Mouse (Mus musculus) kidney, embryonic 15.5 days (tissue): ENCODE measurements around the gene Kmt2c. TPM values are rescaled to one million over a fixed set of nuclear protein-coding genes. Genes with fewer than 3 reads are reported as not detected.

Experiments
- ATAC-seq: fragments of 200-750 bp; cut with Nextera tagmentation; replicated peaks from 2 replicates; pipeline ENCODE4 v1.8.0; 2017; ENCODE audit warnings: moderate TSS enrichment; ENCODE audit not compliant: low FRiP score
- H3K27ac ChIP-seq: fragments of 300-500 bp; sonication (generic); 2 replicates; pipeline ENCODE4 v1.5.1; 2015; ENCODE audit warnings: mild to moderate bottlenecking, inconsistent platforms
- H3K27me3 ChIP-seq: fragments of 300-500 bp; sonication (generic); 2 replicates; pipeline ENCODE4 v1.6.1; 2015; ENCODE audit warnings: inconsistent platforms
- H3K36me3 ChIP-seq: fragments of 300-500 bp; sonication (generic); 2 replicates; pipeline ENCODE4 v1.6.1; 2015; ENCODE audit warnings: inconsistent platforms
- H3K4me1 ChIP-seq: fragments of 300-500 bp; sonication (generic); 2 replicates; pipeline ENCODE4 v1.6.1; 2015; ENCODE audit warnings: inconsistent platforms
- H3K4me2 ChIP-seq: fragments of 300-500 bp; sonication (generic); 2 replicates; pipeline ENCODE4 v1.6.1; 2015; ENCODE audit warnings: moderate library complexity, mild to moderate bottlenecking, inconsistent platforms
- H3K4me3 ChIP-seq: fragments of 300-500 bp; sonication (generic); replicated peaks from 2 replicates; pipeline ENCODE4 v1.5.1; 2015; ENCODE audit warnings: mild to moderate bottlenecking, inconsistent platforms
- H3K9ac ChIP-seq: fragments of 300-500 bp; sonication (generic); 2 replicates; pipeline ENCODE4 v1.6.1; 2015; ENCODE audit warnings: mild to moderate bottlenecking, inconsistent platforms
- H3K9me3 ChIP-seq: fragments of 300-500 bp; sonication (generic); replicated peaks from 2 replicates; pipeline ENCODE4 v1.6.1; 2016; ENCODE audit warnings: inconsistent platforms
- WGBS: fragments of 180-500 bp; shearing (Covaris S2); methylation state at CpG from one replicate; pipeline ENCODE4 v1.1.7; 2015; ENCODE audit warnings: mixed read lengths; 5-methylcytosine and 5-hydroxymethylcytosine counted together
- polyA plus RNA-seq: library from polyadenylated mRNA; unstranded; fragments of >200 nt; fragmentation: Nextera tagmentation; extraction: Ambion mirVana; gene quantifications from 2 replicates; pipeline ENCODE4 v1.2.1, GENCODE M21; 2015

Gene Kmt2c
- polyA plus RNA-seq, 1 experiment from 2014 or later: 12.9 TPM

DNA sequence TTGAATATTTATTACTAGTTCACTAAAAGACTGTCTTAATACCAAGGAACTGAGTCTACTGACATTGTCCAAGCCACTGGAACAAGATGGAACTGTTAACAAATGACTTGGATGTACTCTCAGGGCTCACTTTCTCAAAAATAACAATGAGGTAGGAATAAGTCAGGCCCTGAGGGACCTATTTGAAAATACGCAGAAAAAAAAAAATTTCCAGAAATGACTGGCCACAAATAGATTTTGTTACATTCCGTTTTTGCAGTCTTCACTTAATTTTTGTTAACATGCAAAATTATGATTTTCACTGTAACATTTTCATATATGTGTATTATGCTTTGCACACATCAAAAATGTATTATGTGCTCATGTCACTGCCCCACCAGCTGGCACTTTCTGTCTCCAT, 167.3 kb downstream of the Kmt2c start:
- Histone ChIP-seq H3K36me3 (peaks cover 32% of the 10 kb centered on the region), H3K9me3 (no peaks in the 10 kb centered on the region), H3K4me3 (no peak overlapping the region), H3K4me1 (no peaks in the 10 kb centered on the region), H3K27me3 (no peaks in the 10 kb centered on the region), H3K4me2 (no peak overlapping the region), H3K27ac (no peak overlapping the region), H3K9ac (no peak overlapping the region)
- ATAC-seq: no peak
- 90% methylated on average over 2 of the region's 2 CpGs for WGBS

DNA sequence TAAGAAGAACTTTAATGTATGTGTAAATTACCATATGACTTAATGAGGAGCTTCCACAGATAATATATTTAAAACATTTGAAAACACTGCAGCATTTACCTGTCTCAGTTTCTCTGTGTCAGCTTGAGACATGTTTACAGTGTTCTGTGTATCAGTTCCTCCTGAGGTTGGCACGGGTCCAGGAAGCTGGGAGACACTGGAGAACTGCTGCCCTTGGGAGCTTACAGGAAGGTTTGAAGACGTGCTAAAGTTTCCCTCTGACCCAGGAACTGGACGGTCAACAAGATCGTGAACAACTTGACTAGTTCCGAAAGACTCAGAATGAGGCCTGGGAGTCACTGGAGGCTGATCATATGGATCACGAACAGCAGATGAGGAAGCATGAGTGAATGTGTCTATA, 184.7 kb downstream of the Kmt2c start:
- WGBS: 77% methylated on average over 6 of the region's 6 CpGs
- no peaks in the 10 kb centered on the region for H3K9me3 ChIP-seq
- H3K4me2 ChIP-seq: no peak overlapping the region
- peaks cover 70% of the 10 kb centered on the region for H3K36me3 ChIP-seq
- no peak overlapping the region for H3K27ac ChIP-seq
- H3K4me3 ChIP-seq: no peak overlapping the region
- H3K4me1 ChIP-seq: no peaks in the 10 kb centered on the region
- no peaks in the 10 kb centered on the region for H3K27me3 ChIP-seq
- no peak for ATAC-seq
- H3K9ac ChIP-seq: no peak overlapping the region

DNA sequence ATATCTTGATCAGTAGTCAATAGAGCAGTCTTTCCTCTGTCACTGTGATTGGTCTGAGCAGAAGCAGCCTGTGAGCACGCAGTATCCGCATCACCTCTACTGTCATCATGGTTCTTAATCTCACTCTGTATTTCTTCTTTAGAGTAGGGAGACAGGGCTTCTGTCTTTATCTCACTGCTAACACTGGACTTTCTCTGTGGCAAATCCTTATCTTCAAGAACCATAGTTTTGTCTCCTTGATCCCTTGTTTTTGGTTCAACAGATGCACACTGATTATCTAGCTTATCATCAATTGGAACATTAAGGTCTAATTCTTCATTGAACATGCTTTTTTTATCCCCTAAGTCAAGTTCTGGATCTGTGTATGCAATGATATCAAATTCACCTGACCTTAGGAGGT, 188.4 kb downstream of the Kmt2c start:
- peaks cover 56% of the 10 kb centered on the region for H3K36me3 ChIP-seq
- H3K9me3 ChIP-seq: no peaks in the 10 kb centered on the region
- H3K27me3 ChIP-seq: no peaks in the 10 kb centered on the region
- H3K9ac ChIP-seq: no peak overlapping the region
- ATAC-seq: no peak
- H3K4me1 ChIP-seq: no peaks in the 10 kb centered on the region
- H3K4me3 ChIP-seq: no peak overlapping the region
- no peak overlapping the region for H3K27ac ChIP-seq
- 96% methylated on average over 2 of the region's 2 CpGs for WGBS
- H3K4me2 ChIP-seq: no peak overlapping the region

DNA sequence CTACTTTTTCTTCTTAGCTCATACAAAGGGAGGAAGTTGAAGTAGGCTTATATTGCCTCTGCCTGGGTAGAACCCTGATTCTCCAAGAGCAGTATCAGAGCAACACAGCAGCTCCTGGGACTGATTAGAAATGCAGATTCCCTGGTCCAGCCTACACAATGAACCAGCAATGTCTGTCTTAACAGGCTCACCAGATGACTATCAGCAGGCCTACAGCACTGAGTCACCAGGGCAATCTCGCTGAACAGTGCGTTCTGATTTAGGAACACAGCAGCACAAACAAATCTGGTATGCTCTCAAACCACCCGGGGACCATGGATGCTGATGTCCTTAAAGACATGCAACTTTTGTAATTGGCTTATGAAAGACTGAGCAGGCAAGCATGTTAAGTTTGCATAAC, 201.8 kb downstream of the Kmt2c start:
- no peak overlapping the region for H3K4me2 ChIP-seq
- no peaks in the 10 kb centered on the region for H3K9me3 ChIP-seq
- no peaks in the 10 kb centered on the region for H3K27me3 ChIP-seq
- no peak overlapping the region for H3K4me3 ChIP-seq
- no peaks in the 10 kb centered on the region for H3K4me1 ChIP-seq
- H3K9ac ChIP-seq: no peak overlapping the region
- no peak for ATAC-seq
- peaks cover 48% of the 10 kb centered on the region for H3K36me3 ChIP-seq
- no peak overlapping the region for H3K27ac ChIP-seq
- 75% methylated on average over 3 of the region's 3 CpGs for WGBS

DNA sequence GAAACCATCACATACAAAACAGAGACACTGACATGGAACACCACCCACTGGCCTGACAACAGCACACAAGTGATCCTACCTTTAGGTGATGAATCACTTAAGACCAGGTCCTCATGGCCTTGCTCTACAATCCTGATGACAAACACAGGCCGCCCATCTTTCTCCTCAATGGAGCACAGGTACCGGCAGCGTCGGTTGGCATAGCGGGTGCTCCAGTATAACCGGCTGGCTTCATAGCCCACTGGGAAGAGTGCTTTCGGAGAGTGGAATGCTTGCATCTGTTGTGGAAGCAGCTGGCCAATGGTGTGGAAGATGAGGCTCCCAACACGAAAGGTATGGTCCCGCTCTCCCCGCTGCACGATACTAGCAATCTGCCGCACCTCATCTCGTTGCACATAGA, 214.6 kb downstream of the Kmt2c start:
- ATAC-seq: no peak
- Histone ChIP-seq H3K9ac (no peak overlapping the region), H3K36me3 (peaks cover 86% of the 10 kb centered on the region), H3K4me2 (no peak overlapping the region), H3K4me3 (no peak overlapping the region), H3K4me1 (no peaks in the 10 kb centered on the region), H3K27me3 (no peaks in the 10 kb centered on the region), H3K27ac (no peak overlapping the region), H3K9me3 (no peaks in the 10 kb centered on the region)
- WGBS: 95% methylated on average over 13 of the region's 13 CpGs

DNA sequence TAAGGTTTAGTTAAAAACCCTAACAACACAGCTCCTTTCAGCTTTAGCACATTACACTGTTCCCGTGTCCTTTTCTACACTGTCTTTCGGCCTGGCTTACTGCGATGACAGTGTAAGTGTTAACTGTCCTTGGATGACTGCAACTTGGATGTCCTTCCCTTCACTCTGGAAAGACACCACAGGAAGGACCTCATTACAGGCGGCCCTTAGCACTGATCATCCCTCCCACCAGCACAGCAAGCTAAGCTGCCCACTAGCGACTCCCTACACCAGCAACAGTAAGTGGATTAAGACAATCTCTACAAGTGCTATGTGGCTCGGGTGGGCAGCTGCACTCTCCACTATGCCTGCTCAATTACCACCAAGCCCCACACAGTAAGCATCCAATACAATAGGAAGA, 222.2 kb downstream of the Kmt2c start:
- ATAC-seq: no peak
- H3K9me3 ChIP-seq: no peaks in the 10 kb centered on the region
- no peak overlapping the region for H3K4me2 ChIP-seq
- H3K27ac ChIP-seq: no peak overlapping the region
- WGBS: 82% methylated on average over 6 of the region's 6 CpGs
- H3K27me3 ChIP-seq: no peaks in the 10 kb centered on the region
- H3K4me1 ChIP-seq: no peaks in the 10 kb centered on the region
- no peak overlapping the region for H3K9ac ChIP-seq
- no peak overlapping the region for H3K4me3 ChIP-seq
- H3K36me3 ChIP-seq: peaks cover 86% of the 10 kb centered on the region

DNA sequence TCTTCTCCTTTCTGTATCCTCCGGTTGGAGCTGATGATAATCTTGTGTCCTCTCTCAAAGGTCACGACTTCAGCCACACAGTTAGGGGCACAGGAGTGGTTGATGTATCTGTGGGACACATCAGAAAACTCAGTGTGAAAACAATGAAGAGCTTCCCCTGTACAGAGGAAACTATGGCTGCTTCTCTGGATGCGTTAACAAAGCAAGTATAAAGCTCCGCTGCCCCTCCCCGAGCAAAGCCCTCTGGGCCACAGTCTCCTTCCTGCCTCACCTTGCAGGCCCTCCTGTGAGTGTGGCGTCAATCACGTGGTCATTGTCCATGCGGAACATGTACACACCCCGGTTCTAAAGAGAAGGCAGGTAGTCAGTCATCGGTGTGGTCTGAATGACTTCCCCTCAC, 223.0 kb downstream of the Kmt2c start:
- H3K27ac ChIP-seq: no peak overlapping the region
- WGBS: 83% methylated on average over 10 of the region's 10 CpGs
- no peaks in the 10 kb centered on the region for H3K27me3 ChIP-seq
- H3K9me3 ChIP-seq: no peaks in the 10 kb centered on the region
- H3K9ac ChIP-seq: no peak overlapping the region
- no peak overlapping the region for H3K4me3 ChIP-seq
- peaks cover 84% of the 10 kb centered on the region for H3K36me3 ChIP-seq
- no peak for ATAC-seq
- no peaks in the 10 kb centered on the region for H3K4me1 ChIP-seq
- H3K4me2 ChIP-seq: no peak overlapping the region

DNA sequence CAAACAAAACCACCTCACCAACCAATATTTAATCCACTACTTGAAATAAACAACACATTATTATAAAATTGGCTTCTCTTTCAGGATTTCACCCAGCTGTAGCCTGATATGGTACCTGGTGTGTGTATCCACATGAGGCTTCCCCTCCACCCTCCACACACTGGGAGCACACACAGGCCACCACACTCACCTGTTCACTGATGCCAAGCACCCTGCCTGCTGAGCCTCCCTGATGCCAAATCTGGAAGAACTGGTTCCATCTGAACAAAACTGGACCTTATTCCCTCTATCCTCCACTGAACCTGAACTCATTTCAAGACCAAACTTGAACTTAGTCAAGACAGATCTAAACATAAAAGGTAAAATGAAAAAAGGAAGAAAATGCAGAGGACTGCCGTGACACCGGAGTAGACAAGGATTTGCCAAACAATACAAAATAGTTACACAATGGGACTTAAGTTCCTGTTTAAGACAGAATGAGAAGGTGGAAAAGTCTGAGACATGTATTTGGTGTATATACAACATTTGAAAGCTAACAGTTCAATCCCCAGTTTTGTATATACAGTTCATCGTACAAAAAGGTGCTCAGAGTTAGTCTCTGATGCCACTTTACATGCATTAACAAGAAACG, 230.2 kb downstream of the Kmt2c start:
- ATAC-seq: 0 out of 2 replicates have a peak, but pooled peaks have one; percentile 22
- H3K36me3 ChIP-seq: peaks cover 71% of the 10 kb centered on the region

DNA sequence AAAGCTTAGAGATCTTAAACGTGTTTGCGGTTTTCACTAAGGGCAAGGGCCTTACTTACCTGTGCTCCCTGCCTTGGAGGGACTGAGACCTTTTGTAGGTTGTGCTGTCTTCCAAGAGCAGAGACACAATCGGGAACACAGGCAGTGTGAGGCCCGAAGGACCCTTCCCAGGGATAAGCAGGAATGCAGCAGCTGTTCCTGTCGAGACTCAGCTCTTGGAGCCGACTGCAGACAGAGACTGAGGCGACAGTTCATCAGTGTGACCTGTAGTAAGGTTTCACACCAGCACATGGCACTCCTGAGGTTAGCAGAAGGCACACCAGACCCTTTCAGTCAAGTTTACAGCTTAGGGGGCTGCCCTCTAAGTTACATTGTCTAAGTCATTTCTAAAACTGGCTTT, 236.3 kb downstream of the Kmt2c start:
- H3K9ac ChIP-seq: no peak overlapping the region
- H3K27ac ChIP-seq: peak overlapping the region; percentile 52; the same call in 1 of the 2 replicates
- no peak overlapping the region for H3K4me3 ChIP-seq
- ATAC-seq: no peak
- 75% methylated on average over 7 of the region's 7 CpGs for WGBS
- no peaks in the 10 kb centered on the region for H3K9me3 ChIP-seq
- peaks cover 90% of the 10 kb centered on the region for H3K36me3 ChIP-seq
- no peaks in the 10 kb centered on the region for H3K4me1 ChIP-seq
- no peak overlapping the region for H3K4me2 ChIP-seq
- H3K27me3 ChIP-seq: no peaks in the 10 kb centered on the region

More for the DNA sequence above, 230.2 kb downstream of the Kmt2c start:
- Histone ChIP-seq H3K27me3 (no peaks in the 10 kb centered on the region), H3K4me3 (no peak overlapping the region), H3K9ac (no peak overlapping the region), H3K4me2 (no peak overlapping the region), H3K4me1 (no peaks in the 10 kb centered on the region), H3K9me3 (no peaks in the 10 kb centered on the region), H3K27ac (0 out of 2 replicates have a peak overlapping the region, but pooled peaks have one; percentile 19)
- 90% methylated on average over 4 of the region's 4 CpGs for WGBS

DNA sequence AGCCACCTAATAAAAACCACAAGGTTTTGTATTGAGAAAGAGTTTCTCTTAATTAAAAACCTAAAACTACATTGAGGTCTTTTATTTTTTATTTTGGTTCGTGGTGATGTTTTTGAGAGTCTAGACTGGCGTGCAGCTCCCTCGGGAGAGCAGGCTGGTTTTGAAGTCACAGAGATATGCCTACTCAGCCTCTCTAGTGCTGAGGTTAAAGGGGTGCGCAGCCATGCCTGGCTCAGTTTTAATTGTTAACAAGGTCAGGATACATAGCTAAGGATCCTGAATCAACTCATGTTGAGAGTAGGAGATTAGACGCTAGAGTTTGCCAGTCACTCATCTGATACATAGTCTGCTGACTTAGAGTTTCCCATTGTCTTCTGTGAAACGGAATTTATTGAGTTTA, 237.1 kb downstream of the Kmt2c start:
- Histone ChIP-seq H3K9me3 (no peaks in the 10 kb centered on the region), H3K36me3 (peaks cover 89% of the 10 kb centered on the region), H3K4me3 (no peak overlapping the region), H3K4me2 (no peak overlapping the region), H3K4me1 (no peaks in the 10 kb centered on the region), H3K27me3 (no peaks in the 10 kb centered on the region), H3K27ac (0 out of 2 replicates have a peak overlapping the region, but pooled peaks have one; percentile 37), H3K9ac (no peak overlapping the region)
- no peak for ATAC-seq
- 80% methylated on average over 6 of the region's 6 CpGs for WGBS

DNA sequence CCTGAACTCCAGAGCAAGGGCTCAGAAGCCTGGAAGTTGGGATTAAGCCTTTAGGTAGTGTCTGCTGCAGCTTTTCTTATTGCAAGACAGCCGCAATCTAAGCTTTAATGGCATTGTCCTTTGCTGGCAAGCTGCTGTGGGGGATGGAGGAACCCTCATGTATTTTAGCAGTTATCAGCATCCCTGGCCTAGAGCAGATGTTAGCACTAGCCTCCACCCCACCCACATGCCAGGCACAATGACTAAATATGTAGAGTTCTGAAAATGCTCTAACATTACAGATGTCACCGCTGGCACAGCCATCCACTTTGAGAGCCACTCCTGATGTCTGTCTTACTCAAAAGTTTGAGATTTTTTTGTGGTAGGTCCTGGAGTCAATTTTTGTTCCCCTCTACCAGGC, 241.9 kb downstream of the Kmt2c start:
- Histone ChIP-seq H3K9me3 (no peaks in the 10 kb centered on the region), H3K4me2 (no peak overlapping the region), H3K4me1 (peaks cover 8% of the 10 kb centered on the region), H3K27me3 (no peaks in the 10 kb centered on the region), H3K27ac (no peak overlapping the region), H3K4me3 (no peak overlapping the region), H3K36me3 (peaks cover 90% of the 10 kb centered on the region), H3K9ac (no peak overlapping the region)
- no peak for ATAC-seq
- 96% methylated on average over 2 of the region's 2 CpGs for whole genome bisulfite sequencing

DNA sequence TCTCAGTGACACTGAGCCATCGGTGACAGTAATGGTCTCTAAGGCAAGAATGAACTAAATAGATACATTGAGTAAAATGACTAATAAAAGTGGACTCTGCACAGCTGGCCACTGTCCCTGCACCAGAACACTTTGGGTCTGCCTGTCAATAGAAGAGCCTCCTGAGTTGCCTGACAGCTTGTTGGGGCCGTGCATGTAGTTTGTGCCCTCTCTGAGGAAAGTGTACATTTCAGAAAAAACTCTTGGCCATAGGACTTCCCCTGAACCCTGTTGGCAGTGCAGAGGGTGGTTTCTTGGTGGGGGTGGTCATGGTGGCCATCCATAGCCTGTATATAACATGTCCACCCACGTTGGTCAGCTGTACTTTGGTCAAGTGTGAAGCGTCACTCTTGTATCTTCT, 244.1 kb downstream of the Kmt2c start:
- H3K4me1 ChIP-seq: peaks cover 9% of the 10 kb centered on the region
- no peak overlapping the region for H3K4me3 ChIP-seq
- peaks cover 90% of the 10 kb centered on the region for H3K36me3 ChIP-seq
- H3K9me3 ChIP-seq: no peaks in the 10 kb centered on the region
- no peak overlapping the region for H3K4me2 ChIP-seq
- no peak overlapping the region for H3K9ac ChIP-seq
- peak overlapping the region; percentile 91 for H3K27ac ChIP-seq
- no peaks in the 10 kb centered on the region for H3K27me3 ChIP-seq
- no peak for ATAC-seq
- 92% methylated on average over 4 of the region's 4 CpGs for WGBS
